Mouse (Mus musculus) limb, embryonic 10.5 days (tissue): ENCODE data around the gene Mmp13. TPM values are rescaled to one million over a fixed set of nuclear protein-coding genes. Genes with fewer than 3 reads are reported as not detected.

Source experiments
- polyA plus RNA-seq: library from polyadenylated mRNA; unstranded; fragments of >200 nt; fragmentation: Nextera tagmentation; extraction: Ambion mirVana; gene quantifications from 2 replicates; pipeline ENCODE4 v1.2.1, GENCODE M21; 2016

Mmp13 gene
- polyA plus RNA-seq, 1 experiment from 2014 or later: not detected

Other genes with a start within 250 kb of the Mmp13 start
- gene Dync2h1, start 88.1 kb upstream of the Mmp13 start, polyA plus RNA-seq: 17.3 and 19.3 TPM in 2 replicates
- 124 TPM in 2 replicates for gene Dcun1d5, start 88.0 kb upstream of the Mmp13 start, polyA plus RNA-seq
- gene Mmp12, start 71.9 kb downstream of the Mmp13 start, polyA plus RNA-seq: not detected in 2 replicates
- gene Mmp1b, start 115.5 kb downstream of the Mmp13 start, polyA plus RNA-seq: not detected in 2 replicates
- gene Mmp3, start 173.3 kb downstream of the Mmp13 start, polyA plus RNA-seq: not detected in 2 replicates
- gene Mmp10, start 229.8 kb downstream of the Mmp13 start, polyA plus RNA-seq: not detected in 2 replicates